Mouse (Mus musculus): Measurements from ENCODE around the gene Mbd3. TPM values are rescaled to one million over a fixed set of nuclear protein-coding genes. Genes with fewer than 3 reads are reported as not detected.
A peak's percentile ranks its signal among the peaks of the same experiment; 100 is the strongest.

Mbd3 gene
- total and polyA plus RNA-seq, 2 experiments = 21.1 to 73.5 TPM

- H3K79me2 ChIP-seq (ENCODE audit: control insufficient read depth, insufficient read depth, low read length) = peaks cover 7% of the 10 kb centered on the region
- H3K27ac ChIP-seq (replicated peaks; ENCODE audit: insufficient read depth, low read depth, low read length) = no peak overlapping the region
- H3K27me3 ChIP-seq (ENCODE audit: control insufficient read depth, insufficient read depth, low read length) = no peaks in the 10 kb centered on the region
- no peak for DNase-seq (ENCODE audit: extremely low read depth, low read depth, low spot score)
- H3K9ac ChIP-seq (ENCODE audit: low read depth, low read length) = peak overlapping the region; percentile 78
- no peaks in the 10 kb centered on the region for H3K36me3 ChIP-seq (ENCODE audit: control insufficient read depth, insufficient read depth, low read length)
- TF ChIP-seq CTCF (IDR thresholded peaks at IDR 0.05; ENCODE audit: low read depth, low read length) (no peak), POLR2A (IDR thresholded peaks at IDR 0.05; ENCODE audit: extremely low read depth, insufficient read depth, low read length) (no peak)
- peak overlapping the region; percentile 57; the same call in 1 of the 2 replicates for H3K4me3 ChIP-seq (ENCODE audit: insufficient read depth, low read depth, low read length)
- H3K4me1 ChIP-seq (ENCODE audit: control insufficient read depth, insufficient read depth, low read length) = peaks cover 12% of the 10 kb centered on the region; the same call in 1 of the 2 replicates
- WGBS = 25% methylated on average over 34 of the region's 34 CpGs
These were observed 13.3 kb downstream of the Mbd3 start for GRCm38 (mm10) chr10:80385811-80386734.

GRCm38 (mm10) chr10:80385310-80385709 lies 14.0 kb downstream of the Mbd3 start:
- peaks cover 12% of the 10 kb centered on the region; the same call in 1 of the 2 replicates for H3K4me1 ChIP-seq (ENCODE audit: control insufficient read depth, insufficient read depth, low read length)
- H3K27ac ChIP-seq (replicated peaks; ENCODE audit: insufficient read depth, low read depth, low read length) = no peak overlapping the region
- WGBS = 77% methylated on average over 7 of the region's 7 CpGs
- no peak overlapping the region for H3K9ac ChIP-seq (ENCODE audit: low read depth, low read length)
- H3K79me2 ChIP-seq (ENCODE audit: control insufficient read depth, insufficient read depth, low read length) = peaks cover 7% of the 10 kb centered on the region
- H3K4me3 ChIP-seq (ENCODE audit: insufficient read depth, low read depth, low read length) = no peak overlapping the region
- no peaks in the 10 kb centered on the region for H3K36me3 ChIP-seq (ENCODE audit: control insufficient read depth, insufficient read depth, low read length)
- no peak for DNase-seq (ENCODE audit: extremely low read depth, low read depth, low spot score)
- H3K27me3 ChIP-seq (ENCODE audit: control insufficient read depth, insufficient read depth, low read length) = no peaks in the 10 kb centered on the region
- TF ChIP-seq POLR2A (IDR thresholded peaks at IDR 0.05; ENCODE audit: extremely low read depth, insufficient read depth, low read length) (no peak), CTCF (IDR thresholded peaks at IDR 0.05; ENCODE audit: low read depth, low read length) (no peak)

GRCm38 (mm10) chr10:80384709-80385108 lies 14.6 kb downstream of the Mbd3 start:
- Histone ChIP-seq H3K4me1 (ENCODE audit: control insufficient read depth, insufficient read depth, low read length) (peaks cover 12% of the 10 kb centered on the region; the same call in 1 of the 2 replicates), H3K27ac (replicated peaks; ENCODE audit: insufficient read depth, low read depth, low read length) (no peak overlapping the region), H3K9ac (ENCODE audit: low read depth, low read length) (no peak overlapping the region), H3K79me2 (ENCODE audit: control insufficient read depth, insufficient read depth, low read length) (peaks cover 7% of the 10 kb centered on the region), H3K36me3 (ENCODE audit: control insufficient read depth, insufficient read depth, low read length) (no peaks in the 10 kb centered on the region), H3K4me3 (ENCODE audit: insufficient read depth, low read depth, low read length) (no peak overlapping the region), H3K27me3 (ENCODE audit: control insufficient read depth, insufficient read depth, low read length) (no peaks in the 10 kb centered on the region)
- no peak for DNase-seq (ENCODE audit: extremely low read depth, low read depth, low spot score)
- TF ChIP-seq CTCF (IDR thresholded peaks at IDR 0.05; ENCODE audit: low read depth, low read length) = no peak
- WGBS = 87% methylated on average over 7 of the region's 7 CpGs

GRCm38 (mm10) chr10:80384115-80384639 lies 15.2 kb downstream of the Mbd3 start:
- Histone ChIP-seq H3K79me2 (ENCODE audit: control insufficient read depth, insufficient read depth, low read length) (peaks cover 7% of the 10 kb centered on the region), H3K4me1 (ENCODE audit: control insufficient read depth, insufficient read depth, low read length) (peaks cover 12% of the 10 kb centered on the region; the same call in 1 of the 2 replicates), H3K27ac (replicated peaks; ENCODE audit: insufficient read depth, low read depth, low read length) (no peak overlapping the region), H3K36me3 (ENCODE audit: control insufficient read depth, insufficient read depth, low read length) (no peaks in the 10 kb centered on the region), H3K9ac (ENCODE audit: low read depth, low read length) (no peak overlapping the region), H3K27me3 (ENCODE audit: control insufficient read depth, insufficient read depth, low read length) (no peaks in the 10 kb centered on the region), H3K4me3 (ENCODE audit: insufficient read depth, low read depth, low read length) (no peak overlapping the region)
- no peak for DNase-seq (ENCODE audit: extremely low read depth, low read depth, low spot score)
- TF ChIP-seq CTCF (IDR thresholded peaks at IDR 0.05; ENCODE audit: low read depth, low read length) = no peak
- no peak for TF ChIP-seq POLR2A (IDR thresholded peaks at IDR 0.05; ENCODE audit: extremely low read depth, insufficient read depth, low read length)
- 90% methylated on average over 4 of the region's 4 CpGs for WGBS

GRCm38 (mm10) chr10:80383431-80383830 lies 15.9 kb downstream of the Mbd3 start:
- no peak overlapping the region for H3K27ac ChIP-seq (replicated peaks; ENCODE audit: insufficient read depth, low read depth, low read length)
- WGBS = 92% methylated on average over 4 of the region's 4 CpGs
- no peaks in the 10 kb centered on the region for H3K36me3 ChIP-seq (ENCODE audit: control insufficient read depth, insufficient read depth, low read length)
- H3K9ac ChIP-seq (ENCODE audit: low read depth, low read length) = no peak overlapping the region
- TF ChIP-seq CTCF (IDR thresholded peaks at IDR 0.05; ENCODE audit: low read depth, low read length) = peak; percentile 43
- TF ChIP-seq POLR2A (IDR thresholded peaks at IDR 0.05; ENCODE audit: extremely low read depth, insufficient read depth, low read length) = no peak
- H3K4me1 ChIP-seq (ENCODE audit: control insufficient read depth, insufficient read depth, low read length) = peaks cover 12% of the 10 kb centered on the region; the same call in 1 of the 2 replicates
- H3K79me2 ChIP-seq (ENCODE audit: control insufficient read depth, insufficient read depth, low read length) = peaks cover 7% of the 10 kb centered on the region
- no peak overlapping the region for H3K4me3 ChIP-seq (ENCODE audit: insufficient read depth, low read depth, low read length)
- H3K27me3 ChIP-seq (ENCODE audit: control insufficient read depth, insufficient read depth, low read length) = no peaks in the 10 kb centered on the region
- DNase-seq (ENCODE audit: extremely low read depth, low read depth, low spot score) = no peak

Data from liver, adult 2 months (tissue).